Mouse (Mus musculus) cerebellum, postnatal 4 days (tissue): ENCODE measurements around the gene Vps45.
A peak's percentile ranks its signal among the peaks of the same experiment; 100 is the strongest.
"Not testable (repeated sequence)": the region's sequence is repeated elsewhere in the genome, so short reads cannot be mapped to it uniquely, and the experiment has no call there.

ENCODE experiments used
- DNase-seq, 2 experiments: peaks; one replicate each; pipeline ENCODE4 v3.0.0; 2022; ENCODE audit warnings: low spot score in 2 of 2, mixed read lengths in 1 of 2

The Vps45 gene

DNA sequence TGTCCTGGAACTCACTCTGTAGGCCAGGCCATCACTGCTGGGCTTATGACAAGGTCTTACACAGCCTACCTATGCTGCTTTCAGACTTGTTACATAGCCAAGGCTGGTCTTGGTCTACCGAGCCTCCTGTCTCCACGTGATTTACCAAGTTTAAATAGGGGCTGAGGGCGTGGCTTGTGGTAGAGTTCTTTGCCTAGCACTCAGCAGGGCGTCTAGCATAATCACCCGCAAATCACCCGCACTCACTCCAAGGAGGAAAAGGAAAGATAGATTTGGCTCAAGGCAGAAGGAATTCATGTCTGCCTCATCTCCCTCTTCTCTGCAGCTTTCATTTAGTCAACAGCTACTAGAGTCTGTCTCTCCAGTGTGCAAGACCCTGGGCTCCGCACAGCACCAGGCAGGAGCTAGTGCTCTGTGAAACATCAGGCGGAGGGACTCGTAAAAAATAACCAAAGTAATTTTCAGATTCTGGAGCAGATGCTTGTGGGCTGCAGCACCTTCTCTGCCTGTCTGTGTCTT is 61.0 kb downstream of the Vps45 start:
- no peak for DNase-seq

- DNase-seq, result no peak
These were observed 61.7 kb downstream of the Vps45 start for GRCm38 (mm10) chr3:95996451-95997073.

- peak in 1 of 2 experiments; percentile 65 for DNase-seq
These were observed 62.4 kb downstream of the Vps45 start, which contains the start of gene Plekho1 for GRCm38 (mm10) chr3:95995802-95996428. TSS of gene Plekho1 (minus strand) at chr3:95996001.

GRCm38 (mm10) chr3:95994975-95995801 is 63.1 kb downstream of the Vps45 start:
- peak; percentile 42 to 55 for DNase-seq

DNA sequence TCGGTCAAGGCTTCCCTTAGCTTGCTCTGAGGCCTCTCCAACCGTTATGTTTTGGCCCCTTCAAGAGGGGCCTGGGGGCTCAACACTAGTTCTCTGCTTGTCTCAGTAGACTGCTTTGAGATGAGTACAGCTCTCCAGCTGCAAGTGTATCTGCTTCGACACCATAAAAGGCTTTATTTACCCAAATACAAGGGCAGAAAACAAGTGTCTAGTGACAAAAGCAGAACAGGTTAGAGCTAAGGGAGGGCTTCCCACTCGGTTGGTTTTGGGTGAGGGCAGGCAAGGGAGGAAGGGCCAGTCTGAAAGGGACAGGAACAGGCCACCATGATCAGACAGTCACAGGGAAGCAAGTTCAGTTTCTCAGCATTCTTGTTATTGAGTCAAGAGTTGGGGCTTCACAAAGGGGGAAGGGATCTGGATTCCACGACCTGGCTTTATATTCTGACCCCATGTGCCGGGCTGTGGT is 63.9 kb downstream of the Vps45 start:
- no peak for DNase-seq

- DNase-seq, result no peak
These were observed 64.4 kb downstream of the Vps45 start for GRCm38 (mm10) chr3:95993881-95994280.

- DNase-seq, result no peak
These were observed 65.2 kb downstream of the Vps45 start for GRCm38 (mm10) chr3:95992990-95993603.

DNA sequence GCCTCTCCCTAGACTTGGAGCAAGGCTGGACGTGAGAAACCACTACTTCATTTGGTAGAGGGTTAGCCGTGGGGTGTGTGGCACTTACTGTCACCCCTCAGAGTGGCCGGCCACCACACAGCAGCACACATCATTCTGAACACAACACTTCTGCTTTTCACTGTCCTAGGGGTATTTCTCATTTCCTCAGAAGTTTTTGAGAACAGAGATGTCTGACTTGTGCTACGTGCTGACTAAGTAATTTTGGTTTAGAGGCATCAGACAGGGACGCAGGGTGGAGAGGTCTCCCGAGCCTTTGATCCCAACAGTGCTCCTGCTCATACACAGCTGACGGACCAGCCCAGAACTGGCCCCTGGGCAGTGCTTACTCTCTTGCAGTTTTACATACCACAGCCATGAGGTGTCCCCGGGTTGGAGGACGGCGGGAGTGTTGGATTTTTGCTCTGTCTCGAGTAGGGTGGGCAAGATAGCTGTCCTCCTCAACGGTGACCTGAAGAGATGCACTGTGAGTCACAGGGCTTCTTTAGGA is 67.8 kb downstream of the Vps45 start:
- no peak for DNase-seq

DNA sequence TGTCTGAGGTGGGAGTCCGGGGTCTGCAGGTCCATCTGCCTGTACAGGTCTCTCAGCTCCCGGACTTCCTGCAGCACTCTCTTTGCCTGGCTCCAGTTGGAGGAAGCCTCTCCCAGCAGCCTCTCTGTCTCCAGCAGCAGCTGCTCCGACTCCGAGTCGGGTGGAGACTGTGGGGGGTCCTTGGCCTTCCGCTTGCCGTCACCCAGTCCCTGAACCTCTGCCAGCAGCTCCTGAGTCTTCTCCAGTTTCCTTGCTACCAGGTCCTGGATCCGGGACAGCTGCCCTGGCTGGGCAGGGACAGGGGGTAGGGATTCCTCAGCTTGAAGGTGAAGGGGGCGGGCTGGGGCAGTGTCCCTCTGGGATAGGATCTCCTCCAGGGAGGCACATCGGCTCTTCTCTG is 69.3 kb downstream of the Vps45 start:
- peak in 1 of 2 experiments; percentile 70 for DNase-seq

DNA sequence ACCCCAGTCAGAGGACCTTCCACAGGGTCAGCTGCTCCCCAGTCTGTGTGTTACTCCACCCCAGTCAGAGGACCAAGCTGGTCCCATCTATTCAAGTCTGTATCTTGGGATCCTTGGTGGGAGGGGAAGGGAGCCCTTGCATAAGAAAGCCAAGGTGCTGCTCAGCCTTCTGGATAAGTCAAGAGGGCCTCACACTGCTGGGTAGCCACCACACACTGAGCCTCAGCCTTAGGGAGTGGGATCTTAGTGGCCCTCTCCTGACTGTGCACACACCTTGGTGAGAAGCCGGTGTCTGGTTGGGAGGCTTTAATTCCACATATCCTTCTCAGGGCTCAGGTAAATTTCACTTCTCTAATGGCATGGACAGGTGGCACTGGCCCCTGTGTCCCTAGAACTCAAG is 70.1 kb downstream of the Vps45 start:
- no peak for DNase-seq

DNA sequence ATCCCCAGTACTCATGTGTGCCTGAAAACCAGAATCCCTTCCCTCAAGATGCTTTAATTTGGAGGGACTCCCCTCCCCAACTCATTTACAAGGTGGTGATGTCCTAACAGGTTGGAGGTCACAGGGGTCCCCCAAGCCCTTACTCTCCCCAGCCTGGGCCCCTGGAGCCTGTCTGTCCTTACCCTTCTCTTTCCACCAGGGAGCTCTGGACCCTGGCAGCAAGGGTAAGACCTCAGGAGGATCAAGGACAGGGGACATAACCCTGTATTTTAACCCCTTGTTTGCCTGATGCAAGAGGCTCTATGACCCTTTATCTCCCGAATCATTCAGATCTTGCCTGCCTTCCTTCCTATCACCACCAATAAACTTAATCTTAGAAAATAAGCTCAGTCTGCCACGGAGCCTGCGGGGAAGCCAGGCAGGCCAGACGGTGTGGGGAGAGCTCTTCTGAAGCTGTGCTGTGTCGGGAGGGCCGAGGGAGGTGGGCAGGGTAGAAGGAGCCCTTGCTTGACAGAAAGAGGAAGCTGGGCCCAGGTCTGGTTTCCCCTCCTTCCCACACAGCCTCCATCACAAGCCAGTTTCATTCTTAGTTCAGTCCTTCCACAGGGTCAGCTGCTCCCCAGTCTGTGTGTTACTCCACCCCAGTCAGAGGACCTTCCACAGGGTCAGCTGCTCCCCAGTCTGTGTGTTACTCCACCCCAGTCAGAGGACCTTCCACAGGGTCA is 70.7 kb downstream of the Vps45 start:
- DNase-seq, result no peak

DNA sequence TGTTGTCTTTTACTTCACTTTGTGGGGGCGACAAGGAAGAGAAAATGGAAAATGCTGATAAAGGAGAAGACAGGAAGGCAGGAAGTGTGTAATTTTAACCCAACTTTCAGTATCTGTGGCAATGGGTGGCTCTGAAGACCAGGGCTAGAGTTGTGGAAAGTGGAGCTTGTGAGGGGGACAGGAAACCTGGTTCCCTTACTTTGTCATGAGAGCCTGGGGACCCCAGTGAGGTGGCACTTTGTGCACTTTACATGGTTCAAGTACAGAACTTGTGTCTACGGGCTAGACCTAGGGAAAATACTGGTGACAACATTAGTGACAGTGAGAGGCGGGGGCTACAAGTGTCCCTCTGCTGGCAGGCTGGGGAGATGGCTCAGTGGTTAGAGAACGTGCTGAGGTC is 71.3 kb downstream of the Vps45 start:
- DNase-seq, result no peak

DNA sequence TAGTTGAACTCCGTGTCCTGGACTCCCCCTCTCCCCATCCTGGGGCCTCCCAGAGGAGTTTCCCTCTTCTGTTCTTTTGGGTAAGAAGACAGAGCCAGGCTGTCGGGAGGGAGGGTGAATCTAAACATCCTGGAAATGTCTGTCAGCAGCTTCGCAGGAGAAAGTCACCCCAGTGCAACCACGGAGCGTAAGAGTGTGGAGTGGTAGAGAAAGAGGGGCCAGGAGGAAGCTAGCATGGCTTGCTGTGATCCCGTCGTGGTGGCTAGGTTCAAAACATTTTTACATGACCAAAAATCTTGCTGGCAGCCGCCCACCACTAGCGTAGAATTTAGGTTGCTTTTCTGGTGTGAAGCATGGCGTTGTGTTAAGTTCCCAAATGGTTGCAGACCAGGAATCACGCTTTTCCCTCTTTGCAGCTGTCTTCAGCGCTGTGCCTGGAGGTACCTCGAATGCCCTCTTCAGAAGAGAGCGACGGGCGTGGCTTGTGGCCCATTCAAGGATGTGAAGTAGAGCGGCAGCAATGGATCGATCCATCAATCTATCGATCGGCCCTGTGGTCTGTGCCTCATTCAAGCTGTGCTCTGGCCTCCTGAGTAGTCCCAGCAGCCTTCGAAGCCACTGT is 72.2 kb downstream of the Vps45 start:
- DNase-seq, result no peak

DNA sequence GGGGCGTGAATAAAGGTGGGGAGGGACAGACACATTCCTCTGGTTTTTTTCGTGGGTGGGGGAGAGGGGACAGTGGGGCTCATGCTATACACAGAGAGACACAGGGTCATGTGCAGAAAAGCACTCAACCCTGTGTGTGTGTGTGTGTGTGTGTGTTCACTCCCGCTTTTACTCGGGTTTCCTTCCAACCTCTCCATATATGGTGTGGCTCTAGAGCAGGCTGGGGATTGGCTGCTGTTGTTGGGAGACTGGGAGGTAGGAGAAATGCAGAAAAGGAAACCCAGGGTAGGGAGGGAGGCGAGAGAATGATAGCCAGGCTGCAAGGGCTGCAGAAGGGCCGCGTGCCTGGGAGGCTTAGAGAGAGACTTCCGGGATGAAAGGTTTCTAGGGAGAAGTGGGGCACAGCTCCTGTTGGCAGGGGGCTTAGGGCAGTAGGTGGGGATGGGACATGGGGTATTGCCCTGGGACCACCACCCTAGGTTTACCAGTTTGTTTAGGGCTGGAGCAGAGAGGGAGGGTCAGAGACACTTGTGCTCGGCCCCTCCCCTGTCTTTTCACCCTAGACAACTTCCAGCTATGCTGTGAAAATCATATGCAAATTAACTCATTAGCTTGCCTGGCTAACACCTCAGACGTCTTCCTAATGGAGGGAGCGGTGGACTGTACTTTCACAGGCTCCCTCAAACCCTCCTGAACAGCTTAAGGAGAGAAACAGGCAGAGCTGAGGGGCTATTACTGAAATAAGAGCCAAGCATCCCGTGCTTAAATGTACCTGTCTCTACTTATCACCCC is 72.9 kb downstream of the Vps45 start:
- DNase-seq, result peak in 1 of 2 experiments; percentile 40

DNA sequence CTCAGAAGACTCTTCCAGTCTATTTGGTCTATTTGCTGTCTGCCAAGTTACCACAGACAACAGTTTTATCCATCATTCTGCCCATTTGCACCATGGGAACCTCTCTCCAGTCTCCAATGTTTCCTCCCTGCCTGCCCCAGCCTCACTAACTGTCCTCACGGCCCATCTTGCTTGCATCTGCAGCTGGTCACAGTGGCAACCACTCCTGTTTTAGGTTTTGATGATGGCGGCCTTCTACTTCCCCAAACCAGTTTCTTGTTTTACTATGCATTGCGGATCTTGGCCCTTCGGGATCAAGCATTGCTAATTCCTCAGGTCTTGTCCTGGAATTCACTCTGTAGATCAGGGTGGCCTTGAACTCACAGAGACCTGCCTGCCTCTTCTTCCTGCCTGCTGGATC is 76.1 kb downstream of the Vps45 start:
- DNase-seq, result no peak

GRCm38 (mm10) chr3:95980276-95980970 is 77.8 kb downstream of the Vps45 start:
- DNase-seq, result no peak

DNA sequence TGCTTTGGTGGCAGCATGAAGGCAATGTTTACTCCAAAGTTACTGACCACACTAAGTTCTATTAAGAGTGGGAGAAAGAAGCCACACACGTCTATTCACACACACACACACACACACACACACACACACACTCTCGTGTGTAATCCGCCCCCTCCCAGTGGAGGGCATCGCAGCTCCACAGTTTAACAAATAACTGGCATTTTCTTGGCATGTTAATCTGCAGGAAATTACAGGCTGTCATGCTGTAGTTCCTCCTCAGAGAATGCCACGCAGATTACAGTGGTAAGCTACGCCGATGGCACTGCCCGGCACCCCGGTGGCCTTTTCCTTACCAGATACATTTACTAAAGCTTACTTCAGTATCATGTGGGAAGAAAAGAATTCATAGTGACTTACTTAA is 80.0 kb downstream of the Vps45 start:
- no peak for DNase-seq

DNA sequence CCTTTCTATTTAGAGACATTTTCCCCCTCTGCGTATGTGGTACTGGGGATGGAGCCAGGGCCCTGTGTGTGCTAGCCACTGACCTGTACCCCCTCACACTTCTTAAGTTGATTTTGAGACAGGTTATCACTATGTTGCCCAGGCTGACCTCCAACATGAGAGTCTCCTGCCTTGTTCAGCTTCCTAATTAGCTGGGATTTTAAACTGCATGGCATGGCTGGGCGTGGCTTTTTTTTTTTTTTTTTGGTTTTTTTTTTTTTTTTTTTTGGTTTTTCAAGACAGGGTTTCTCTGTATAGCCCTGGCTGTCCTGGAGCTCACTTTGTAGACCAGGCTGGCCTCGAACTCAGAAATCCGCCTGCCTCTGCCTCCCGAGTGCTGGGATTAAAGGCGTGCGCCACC is 80.7 kb downstream of the Vps45 start:
- not testable (repeated sequence) for DNase-seq

- no peak for DNase-seq
These were observed 81.2 kb downstream of the Vps45 start for GRCm38 (mm10) chr3:95977079-95977478.
